Mouse (Mus musculus): Measurements from ENCODE around the gene Leprot. TPM values are rescaled to one million over a fixed set of nuclear protein-coding genes. Genes with fewer than 3 reads are reported as not detected.
A peak's percentile ranks its signal among the peaks of the same experiment; 100 is the strongest.

Gene Leprot
- total RNA-seq (2021): 10 to 100 TPM; 45.0 to 74.5 TPM
- long read RNA-seq, experiment 1, transcript Leprot-201 (4 exons, 1,898 nt): major isoform, 33 of 37 reads
- long read RNA-seq, experiment 1, partial matches to known transcripts: 3 of 37 reads
- long read RNA-seq, experiment 1, other reads (novel, unspliced or antisense): 1 of 37 reads
- long read RNA-seq, experiment 2, transcript Leprot-201 (4 exons, 1,898 nt): major isoform, 115 of 150 reads
- long read RNA-seq, experiment 2, partial matches to known transcripts: 33 of 150 reads
- long read RNA-seq, experiment 2, other reads (novel, unspliced or antisense): 2 of 150 reads

DNA sequence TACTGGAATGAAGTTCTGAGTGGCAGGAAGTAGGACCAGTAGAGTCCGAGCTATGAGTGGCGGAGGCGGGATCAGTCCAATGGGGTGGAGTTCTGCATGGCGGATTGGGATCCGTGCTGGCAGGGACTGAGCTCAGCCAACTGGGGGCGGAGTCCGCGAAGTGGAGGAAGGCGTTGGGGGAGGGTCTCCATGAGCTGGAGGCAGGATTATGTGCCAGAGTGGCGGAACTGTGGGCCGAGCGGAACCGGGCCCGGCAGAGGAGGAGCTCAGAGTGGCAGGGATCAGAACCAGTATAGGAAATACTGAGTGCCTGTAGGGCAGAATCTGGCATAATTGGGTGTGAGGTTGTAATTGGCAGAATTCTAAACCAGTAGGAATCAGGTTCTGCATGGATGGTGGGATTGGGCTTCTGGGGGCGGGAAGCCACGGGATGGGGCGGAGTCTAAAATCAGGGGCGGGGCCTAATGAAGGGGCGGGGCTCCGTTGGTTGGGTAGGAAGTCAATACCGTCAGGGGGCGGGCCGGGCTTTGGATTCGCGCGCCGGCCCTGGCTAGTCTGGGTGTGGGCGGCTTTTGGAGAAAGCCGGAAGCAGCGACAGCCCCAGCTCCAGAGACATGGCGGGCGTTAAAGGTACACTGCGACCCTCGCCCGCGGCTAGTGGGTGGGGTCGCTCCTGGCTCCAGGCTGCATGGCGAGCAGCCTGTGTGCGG lies at the start of gene Leprot:
Leprot (plus strand) TSS at position 523 of the 710 bp plus-strand sequence.
- DNase-seq (ENCODE audit: low spot score in 2 of 2): peak; percentile 97 to 99

DNA sequence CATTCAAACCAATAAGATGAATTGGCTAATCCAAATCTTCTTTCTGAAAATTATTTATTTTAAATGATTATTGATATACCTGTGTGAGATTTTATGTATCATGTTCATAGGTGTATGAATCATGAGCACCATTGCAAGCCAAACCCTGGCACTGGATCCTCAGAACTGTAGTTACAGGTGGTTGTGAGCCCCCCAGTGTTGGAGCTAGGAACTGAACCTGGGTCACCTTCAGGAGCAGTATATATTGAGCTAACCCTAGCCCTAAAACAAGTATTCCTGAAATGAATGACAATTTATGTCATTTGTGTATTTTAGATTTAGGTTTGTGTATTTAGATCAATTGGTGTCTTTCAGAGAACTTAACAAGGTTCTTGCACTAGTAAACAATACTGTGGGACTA lies 45.8 kb upstream of the Leprot start:
- no peak for DNase-seq (ENCODE audit: low spot score in 2 of 2)

DNA sequence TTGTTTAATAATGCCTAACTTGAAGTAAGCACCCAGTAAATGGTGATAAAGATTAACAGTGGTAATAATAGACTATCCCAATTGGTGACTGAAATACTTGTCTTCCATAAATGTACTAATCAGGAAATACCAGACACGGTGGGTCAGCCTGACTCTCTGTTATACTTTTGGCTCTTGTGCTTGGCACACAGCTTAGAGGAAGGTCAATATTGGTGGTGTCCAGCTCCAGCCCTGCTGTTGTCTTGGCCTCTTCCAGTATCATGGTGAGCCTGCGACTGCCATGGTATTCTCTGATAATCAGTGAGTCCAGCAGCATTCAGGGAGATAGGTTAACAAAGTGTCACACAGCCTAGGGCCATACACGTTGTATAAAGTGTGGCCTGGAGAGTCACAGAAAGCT lies 43.9 kb upstream of the Leprot start:
- DNase-seq (ENCODE audit: low spot score in 2 of 2): no peak

DNA sequence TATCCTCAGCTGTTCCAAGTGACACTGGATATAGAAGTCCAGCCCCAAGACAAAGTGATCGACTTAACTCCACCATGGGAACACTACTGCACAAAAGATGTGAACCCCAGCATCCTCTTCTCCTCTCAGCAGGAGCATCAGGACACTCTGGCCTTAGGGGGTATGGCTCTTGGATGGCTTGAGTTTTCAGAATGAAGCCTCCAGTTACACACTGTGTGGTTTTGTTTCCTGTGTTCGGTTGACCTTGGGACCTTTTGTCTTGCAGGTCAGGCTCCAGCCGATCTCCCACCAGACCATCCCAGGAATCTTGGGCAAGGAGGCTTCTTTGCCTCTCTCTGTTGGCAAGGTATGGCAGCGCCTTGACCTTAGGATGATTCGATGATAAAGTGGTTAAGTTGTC lies 31.0 kb upstream of the Leprot start:
- no peak for DNase-seq (ENCODE audit: low spot score in 2 of 2)

DNA sequence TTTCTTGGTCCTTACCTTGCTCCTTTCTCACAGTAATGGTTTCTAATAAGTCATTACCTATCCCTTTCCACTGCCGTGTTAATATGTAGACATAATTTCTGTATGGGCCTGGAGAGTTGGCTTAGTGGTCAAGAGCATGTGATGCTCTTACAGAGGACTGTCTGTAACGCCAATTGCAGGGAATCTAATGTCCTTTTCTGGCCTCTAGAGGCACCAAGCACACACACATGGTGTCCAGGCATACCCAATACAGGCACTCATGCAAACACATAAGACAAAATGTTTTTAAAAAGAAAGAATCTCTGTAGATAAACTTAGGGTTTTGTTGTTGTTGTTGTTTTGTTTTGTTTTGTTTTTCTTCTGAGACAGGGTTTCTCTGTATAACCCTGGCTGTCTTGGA lies 29.8 kb upstream of the Leprot start:
- DNase-seq (ENCODE audit: low spot score in 2 of 2): no peak

DNA sequence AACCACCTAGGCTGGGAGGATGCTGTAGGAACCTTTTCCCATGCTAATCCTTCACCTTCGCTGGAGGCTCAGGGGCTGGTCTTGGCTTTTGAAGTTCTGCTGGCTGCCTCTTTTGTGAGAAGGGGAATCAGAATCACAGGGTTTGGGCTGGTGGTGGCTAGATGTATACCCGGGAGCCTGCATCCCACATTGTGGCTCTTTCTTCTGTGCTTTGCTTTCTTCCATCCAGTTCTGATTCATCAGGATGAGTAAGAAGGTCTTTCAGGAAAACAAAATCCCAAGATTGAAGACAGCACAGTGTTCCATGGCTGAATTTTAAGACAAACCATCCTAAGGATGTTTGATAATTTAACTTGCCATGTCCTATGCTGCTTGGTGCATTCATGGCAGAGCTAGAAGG lies 27.3 kb upstream of the Leprot start:
- DNase-seq (ENCODE audit: low spot score in 2 of 2): no peak

DNA sequence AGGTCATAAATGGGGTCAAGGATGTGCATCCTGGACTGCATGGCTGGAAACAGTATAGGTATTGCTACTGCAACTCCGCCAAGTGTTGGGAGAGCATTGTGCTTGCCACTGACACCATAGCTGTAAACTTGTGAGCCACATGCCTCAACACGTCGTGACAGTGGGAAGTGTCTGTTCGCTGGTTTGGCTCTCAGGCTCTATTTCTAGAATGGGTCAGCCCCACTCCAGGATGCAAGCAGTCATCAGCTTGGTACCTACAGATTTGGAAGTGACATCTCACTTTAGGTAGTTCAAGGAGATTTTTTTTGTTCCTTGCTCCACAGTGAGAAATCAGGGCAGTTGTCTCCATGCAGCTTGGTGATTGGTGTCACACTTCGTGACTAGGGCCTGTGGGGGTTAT lies 26.3 kb upstream of the Leprot start:
- no peak for DNase-seq (ENCODE audit: low spot score in 2 of 2)

DNA sequence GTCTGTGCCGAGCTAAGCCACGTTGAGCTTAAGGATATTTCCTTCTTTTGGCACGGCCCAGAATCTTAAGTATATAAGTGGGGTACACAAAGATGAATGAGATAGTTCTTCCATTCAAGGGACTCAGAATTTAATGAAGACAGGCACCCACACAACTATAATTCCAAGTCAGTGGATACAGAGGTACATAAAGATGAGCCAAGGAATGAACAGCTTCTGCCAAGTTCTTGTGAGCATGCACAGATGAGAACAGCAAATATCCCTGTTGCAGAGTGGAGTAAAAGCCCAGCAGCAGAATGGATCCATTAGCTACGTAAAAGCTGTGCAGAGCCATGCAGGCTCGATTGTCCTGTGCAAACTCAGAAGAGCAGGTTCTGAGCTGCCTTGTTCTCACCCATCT lies 22.2 kb upstream of the Leprot start:
- no peak for DNase-seq (ENCODE audit: low spot score in 2 of 2)

DNA sequence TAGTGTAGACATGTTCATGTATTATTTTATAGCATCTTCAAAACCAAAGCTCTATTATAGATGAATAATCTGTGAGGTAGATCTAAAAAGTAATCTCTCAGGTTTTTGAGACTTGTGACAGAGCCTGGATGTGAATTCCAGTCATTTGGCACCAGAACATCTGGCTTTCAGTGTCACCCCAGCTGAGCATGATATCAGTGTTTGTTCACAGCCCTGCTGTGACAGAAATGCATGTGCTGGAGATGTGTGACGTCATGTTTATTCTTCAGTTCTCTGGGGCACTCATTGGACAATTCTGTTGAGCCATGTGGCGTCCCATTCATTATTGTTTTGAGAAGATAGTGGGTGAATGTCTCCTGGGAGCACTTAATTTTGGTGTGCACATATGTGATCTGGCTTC lies 11.9 kb upstream of the Leprot start:
- no peak for DNase-seq (ENCODE audit: low spot score in 2 of 2)

DNA sequence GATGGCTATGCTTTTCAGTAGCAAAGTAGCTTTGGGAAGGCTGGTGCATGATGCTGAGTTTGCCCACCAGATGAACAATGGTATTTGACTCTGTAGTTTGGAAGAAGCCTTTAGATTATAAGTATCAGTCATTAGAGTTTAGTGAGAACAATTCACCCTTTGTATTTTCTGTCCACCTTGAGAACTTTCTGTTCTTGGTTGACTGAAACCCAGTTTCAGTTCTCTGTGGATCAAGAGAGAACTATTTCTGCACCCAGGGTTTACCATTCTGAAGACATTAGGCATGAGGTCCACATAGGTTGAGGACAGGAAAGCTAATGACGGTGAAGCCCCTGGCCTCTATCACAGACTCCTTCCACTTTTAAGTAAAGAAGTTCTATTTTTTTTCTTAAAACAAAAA lies 10.0 kb upstream of the Leprot start:
- no peak for DNase-seq (ENCODE audit: low spot score in 2 of 2)

DNA sequence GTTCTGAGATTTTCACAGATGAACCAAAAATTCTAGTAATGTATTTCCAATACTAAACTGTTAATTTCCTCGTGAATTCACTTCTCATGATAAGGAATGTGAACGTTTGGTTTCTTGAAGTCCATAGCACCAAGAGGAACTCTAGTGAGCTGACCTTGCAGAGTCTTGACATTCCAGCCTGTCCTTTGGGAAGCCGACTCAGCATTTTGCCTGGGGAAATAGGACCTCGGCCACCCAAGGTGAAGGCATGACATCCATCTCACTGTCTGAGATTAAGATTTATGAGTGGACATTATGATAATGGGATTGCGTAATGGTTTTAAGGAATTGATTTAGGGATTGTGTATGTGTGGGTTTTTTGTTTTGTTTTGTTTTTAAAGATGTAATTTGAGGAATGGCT lies 6.9 kb upstream of the Leprot start:
- DNase-seq (ENCODE audit: low spot score in 2 of 2): no peak

DNA sequence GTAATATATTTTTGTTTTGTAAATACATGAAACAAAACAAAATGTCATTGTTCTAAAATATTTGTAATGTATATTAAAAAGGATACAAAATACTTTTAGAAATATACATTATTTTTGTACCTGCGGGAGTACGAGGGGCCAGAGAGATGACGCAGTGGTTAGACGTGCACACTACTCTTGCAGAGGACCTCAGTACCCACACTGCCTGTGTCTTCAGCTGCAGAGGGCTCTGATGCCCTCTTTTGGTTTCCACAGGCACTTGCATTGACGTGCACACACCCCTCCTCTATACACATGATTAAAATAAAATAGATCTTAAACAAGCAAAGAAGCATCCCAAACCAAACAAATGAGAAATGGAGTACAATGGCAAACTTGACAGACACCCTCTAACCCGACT lies 4.8 kb upstream of the Leprot start:
- DNase-seq (ENCODE audit: low spot score in 2 of 2): no peak

DNA sequence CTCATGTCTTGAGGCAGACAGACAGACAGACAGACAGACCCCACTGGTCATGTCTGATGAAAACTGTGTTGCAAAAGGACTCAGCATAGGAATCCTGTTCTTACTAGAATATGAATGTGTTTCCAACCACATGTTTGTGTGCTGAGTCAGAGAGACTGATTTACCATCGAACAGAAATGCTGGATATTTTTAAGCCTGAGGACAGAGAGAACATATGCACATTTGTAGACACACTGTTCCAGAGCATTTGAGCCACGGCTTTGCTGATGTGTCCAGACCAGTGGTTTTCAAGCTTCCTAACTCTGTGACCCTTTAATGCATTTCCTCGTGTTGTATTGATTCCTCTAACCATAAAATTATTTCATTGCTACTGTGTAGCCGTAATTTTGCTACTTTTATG lies 4.3 kb upstream of the Leprot start:
- DNase-seq (ENCODE audit: low spot score in 2 of 2): no peak

DNA sequence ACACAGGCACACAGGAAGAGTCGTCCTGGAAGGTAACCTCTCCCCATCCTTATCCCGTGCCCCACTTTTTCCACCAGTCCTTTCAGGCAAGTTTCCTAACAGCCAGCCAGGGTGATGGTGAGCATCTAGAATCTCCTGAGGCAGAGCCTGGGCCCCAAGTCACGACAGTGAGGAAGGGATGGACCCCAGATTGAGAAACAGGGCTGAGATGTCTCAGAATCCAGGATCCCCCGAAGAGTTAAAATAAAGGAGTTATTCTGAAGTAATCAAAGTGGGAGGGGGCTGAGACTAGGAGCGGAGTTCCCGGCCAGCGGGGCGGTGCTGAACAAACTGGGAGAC lies 692 bp upstream of the Leprot start:
- DNase-seq (ENCODE audit: low spot score in 2 of 2): no peak

DNA sequence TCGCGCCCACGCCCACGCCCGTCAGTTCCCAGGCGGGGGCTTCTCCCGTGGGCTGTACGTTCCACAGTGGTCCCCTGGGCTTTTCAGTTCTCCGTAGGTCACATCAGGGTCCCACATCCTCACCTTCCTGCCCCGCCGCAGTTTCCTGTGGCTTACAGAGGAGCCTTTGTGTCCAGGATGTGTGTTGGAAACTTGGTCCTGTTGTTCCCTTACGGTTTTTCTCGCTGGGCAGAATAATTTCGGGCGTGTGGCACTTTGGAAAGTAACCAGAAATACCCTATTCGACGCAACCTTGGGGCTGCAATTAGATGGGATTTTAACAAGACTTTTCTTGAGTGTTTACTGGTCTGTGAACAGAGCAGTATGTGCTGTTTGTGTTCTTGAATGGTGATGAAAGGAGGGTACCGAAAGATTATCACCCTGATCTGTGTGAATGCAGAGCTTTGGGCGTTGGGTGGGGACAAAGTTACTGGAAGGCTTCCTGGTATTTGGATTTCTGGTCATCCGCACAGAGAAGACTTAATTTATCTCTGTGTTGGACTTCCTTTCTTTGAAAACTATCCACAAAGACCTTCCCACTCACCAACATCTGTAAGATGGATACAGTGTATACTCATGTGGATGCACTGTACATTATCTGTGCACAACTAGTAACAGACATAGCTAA lies 591 bp downstream of the Leprot start:
- no peak for DNase-seq (ENCODE audit: low spot score in 2 of 2)

DNA sequence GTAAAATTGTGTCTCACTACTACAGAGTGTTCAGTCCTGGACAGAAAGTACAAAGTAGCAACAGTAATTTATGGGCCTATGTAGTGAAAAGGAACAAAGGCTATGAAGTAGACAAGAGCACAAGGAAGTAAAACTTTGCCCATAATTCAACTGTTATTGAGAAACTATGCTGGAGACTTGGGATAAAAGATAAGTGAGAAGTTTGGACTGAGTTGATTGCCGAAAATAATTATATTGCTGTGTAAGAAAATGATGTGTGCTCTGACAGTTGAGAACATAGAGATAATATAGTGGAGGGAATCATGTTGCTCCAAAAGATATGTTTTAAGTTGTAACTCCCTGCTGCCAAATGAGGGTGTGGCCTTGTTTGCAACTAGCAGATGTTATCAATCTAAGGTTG lies 1.2 kb downstream of the Leprot start:
- no peak for DNase-seq (ENCODE audit: low spot score in 2 of 2)

DNA sequence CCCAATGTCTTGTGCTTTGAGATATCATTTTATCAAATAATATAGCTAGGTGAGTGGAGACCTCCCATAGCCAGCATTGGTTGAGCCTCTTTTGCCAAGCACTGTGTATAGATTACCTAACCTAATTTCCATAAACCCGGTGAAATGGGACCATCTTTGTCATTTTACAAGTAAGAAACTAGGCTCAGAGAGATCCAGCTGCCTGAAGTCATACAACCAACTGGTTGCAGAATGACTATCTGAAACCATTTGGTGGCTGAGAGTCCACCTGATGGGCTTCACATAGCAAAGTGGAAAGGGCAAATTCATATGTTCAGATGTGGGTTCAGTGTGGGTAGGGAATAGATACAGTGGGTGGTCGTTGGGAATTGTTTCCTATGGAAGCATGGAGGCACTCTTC lies 3.4 kb downstream of the Leprot start:
- no peak for DNase-seq (ENCODE audit: low spot score in 2 of 2)

DNA sequence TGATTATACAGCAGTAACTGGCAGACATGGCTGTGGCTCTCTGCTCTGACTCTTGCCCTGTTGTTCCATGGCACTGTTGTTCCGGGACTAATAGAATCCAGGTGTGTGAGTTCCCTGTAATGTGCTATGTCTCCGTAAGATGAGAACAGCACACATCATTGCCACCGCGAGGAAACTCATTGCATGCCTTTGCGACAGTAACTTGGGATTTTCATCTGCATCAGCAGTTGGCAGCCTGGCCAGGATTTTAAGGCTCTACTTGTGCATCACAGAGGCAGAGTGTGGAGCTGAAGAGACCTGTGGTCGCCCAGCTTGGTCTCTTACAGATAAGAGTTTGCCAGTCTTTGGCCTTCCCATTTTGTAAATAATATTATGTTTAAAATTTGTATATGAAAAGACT lies 6.7 kb downstream of the Leprot start:
- no peak for DNase-seq (ENCODE audit: low spot score in 2 of 2)

DNA sequence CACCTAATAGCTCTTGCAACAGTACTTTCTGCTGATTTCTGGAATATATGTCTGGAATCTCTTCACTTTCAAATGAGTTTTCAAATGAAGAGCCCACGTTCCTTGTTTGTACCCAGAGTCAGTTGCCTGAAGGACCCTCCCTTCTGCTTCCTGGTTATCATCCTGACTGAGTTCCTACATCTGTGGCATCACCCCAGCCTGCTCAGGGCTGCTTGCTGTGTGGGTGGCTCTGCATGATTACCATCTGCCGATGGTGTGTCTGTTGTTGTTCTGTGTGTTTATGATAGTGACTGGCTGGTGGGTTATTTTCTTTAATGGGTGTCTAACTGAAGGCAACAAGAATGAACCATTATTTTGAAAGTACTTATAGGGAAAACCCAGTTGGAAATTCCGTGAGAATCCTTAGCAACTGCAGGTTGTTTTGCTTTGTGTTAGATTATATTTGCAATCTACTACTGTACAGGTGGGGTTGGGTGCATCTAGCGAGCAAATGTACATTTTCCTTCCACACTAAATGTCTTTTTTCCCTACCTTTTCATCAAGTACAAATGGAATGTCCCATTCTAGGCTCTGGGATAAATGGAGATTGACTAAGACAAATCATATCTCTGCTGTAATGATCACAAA lies 7.4 kb downstream of the Leprot start:
- DNase-seq (ENCODE audit: low spot score in 2 of 2): no peak

DNA sequence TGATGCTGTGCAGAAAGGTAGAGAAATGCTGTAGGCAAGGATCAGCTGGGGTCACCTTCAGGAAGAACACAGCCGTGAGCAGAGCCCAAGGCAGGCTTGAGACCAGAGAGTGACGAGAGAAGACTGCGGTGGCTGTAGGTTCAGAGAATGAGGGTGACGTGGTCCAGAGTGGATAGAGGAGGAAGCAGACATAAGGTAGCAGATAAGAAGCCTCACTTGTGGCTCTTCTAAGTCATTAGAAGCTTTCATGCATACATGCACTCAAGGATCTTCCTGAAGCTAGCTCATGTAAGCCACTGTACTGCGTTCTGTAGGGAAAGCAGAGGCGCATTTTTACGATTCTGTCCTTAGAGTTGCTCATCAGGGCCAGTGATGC lies 7.9 kb downstream of the Leprot start:
- DNase-seq (ENCODE audit: low spot score in 2 of 2): no peak

DNA sequence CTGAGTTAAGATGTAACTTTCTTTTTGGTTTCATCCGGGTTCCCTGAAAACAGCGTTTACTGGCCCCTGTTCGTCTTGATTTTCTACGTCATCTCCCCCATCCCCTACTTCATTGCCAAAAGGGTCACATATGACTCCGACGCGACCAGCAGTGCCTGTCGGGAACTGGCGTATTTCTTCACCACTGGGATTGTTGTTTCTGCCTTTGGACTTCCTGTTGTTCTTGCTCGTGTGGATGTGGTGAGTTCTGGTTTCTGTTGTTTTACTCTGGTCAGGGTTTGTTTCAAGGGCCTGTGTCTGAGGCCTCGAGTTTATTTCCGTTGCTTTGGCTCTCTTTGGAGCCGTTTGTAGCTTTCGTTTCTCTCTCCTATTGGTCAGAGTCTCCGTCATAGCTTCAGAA lies 8.5 kb downstream of the Leprot start:
- no peak for DNase-seq (ENCODE audit: low spot score in 2 of 2)

DNA sequence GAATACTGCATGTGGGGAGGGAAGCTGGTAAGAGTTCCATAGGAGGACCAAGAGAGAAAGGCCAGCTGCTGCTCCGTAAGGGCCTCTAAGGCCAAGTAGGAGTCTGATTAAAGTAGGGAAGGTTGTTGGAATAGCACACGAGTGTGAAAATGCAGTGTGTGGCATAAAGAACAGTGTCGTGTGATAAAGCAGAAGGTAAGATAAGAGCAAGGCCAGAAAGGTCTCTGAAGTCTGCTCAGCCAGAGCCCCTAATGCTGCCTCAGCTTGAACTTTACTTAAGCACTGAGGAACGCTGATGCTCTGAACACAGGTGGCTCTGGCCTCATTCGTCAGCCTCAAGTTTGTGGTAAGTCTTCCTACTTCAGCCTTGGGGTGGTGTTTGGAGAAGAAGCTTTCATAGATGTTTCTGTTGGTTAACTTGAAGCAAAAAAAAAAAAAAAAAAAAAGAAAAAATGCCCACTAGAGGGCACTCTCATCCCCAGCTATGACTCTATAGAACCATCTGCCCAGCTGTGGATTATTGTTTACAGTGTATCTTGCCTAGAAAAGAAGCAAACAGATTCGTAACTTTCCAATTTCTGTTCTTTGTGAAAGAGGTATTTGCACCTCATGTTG lies 9.5 kb downstream of the Leprot start:
- no peak for DNase-seq (ENCODE audit: low spot score in 2 of 2)

All from adrenal gland, adult 18-20 months (tissue).